Mouse (Mus musculus): ENCODE results near the gene Ccdc54. TPM values are rescaled to one million over a fixed set of nuclear protein-coding genes. Genes with fewer than 3 reads are reported as not detected.

Ccdc54 gene
- polyA plus RNA-seq, 1 experiment from 2014 or later: not detected

DNA sequence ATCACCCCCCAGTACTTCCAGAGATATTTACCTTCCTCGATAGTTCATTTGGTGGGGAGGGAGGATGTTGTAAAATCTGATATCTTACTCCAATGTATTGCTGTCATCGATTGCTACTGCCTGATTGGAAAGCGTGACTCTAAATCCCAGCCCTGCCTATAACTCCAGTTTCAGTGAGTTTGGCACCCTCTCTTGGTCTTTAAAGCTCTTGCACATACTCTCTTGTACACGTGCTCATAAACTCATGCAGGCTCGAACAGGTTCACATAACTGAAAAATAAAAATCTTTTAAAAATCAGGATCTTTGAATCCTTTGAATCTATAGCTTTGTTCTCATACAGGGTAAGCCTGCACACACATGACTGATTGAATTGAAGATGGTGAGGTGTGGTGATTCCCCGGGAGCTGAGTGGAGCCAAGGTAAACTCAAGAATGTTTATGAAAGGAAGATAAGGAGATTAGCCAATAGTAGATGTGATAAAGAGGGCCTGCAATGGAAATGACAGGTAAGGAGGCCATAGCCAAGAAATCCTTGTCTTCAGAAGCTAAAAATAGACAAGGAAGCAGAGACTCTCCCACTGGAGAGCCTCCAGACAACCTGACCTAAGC lies 31.7 kb downstream of the Ccdc54 start:
- DNase-seq: no peak

DNA sequence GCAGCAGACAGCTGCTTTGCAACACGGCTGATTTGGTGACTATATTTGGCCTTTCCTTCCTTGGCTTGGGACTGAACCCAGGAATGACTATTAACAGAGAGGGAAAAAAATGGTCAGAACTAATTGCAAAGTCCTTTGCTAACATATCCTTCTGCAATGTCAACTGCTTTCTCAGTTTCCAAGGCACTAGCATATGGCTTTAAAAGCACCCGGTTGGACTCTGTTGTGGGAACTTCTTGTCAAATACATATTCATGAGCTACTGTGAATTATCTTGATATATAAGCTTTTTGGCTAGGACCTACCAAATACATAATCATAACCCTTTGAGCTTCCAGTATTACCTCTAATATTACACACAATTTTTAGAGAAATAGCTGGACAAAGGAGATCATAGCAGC lies 37.1 kb downstream of the Ccdc54 start:
- WGBS: 59% methylated on average over 2 of the region's 2 CpGs
- H3K36me3 ChIP-seq (ENCODE audit: control insufficient read depth, insufficient read depth, low read length): no peaks in the 10 kb centered on the region

More for the DNA sequence above, 31.7 kb downstream of the Ccdc54 start:
- Histone ChIP-seq H3K9me3 (ENCODE audit: control insufficient read depth, low read length) (no peaks in the 10 kb centered on the region), H3K4me1 (ENCODE audit: control insufficient read depth, insufficient read depth, low read length) (no peaks in the 10 kb centered on the region), H3K4me2 (ENCODE audit: low read length) (no peak overlapping the region), H3K36me3 (ENCODE audit: control insufficient read depth, insufficient read depth, low read length) (no peaks in the 10 kb centered on the region), H3K4me3 (replicated peaks; ENCODE audit: low read depth, low read length) (no peak overlapping the region), H3K27me3 (ENCODE audit: control insufficient read depth, insufficient read depth, low read length) (no peaks in the 10 kb centered on the region), H3K27ac (replicated peaks; ENCODE audit: low read depth, low read length) (no peak overlapping the region), H3K9ac (replicated peaks; ENCODE audit: low read length) (no peak overlapping the region)
- 80% methylated on average over 6 of the region's 6 CpGs for WGBS
- ATAC-seq (ENCODE audit: low FRiP score, low TSS enrichment): no peak

DNA sequence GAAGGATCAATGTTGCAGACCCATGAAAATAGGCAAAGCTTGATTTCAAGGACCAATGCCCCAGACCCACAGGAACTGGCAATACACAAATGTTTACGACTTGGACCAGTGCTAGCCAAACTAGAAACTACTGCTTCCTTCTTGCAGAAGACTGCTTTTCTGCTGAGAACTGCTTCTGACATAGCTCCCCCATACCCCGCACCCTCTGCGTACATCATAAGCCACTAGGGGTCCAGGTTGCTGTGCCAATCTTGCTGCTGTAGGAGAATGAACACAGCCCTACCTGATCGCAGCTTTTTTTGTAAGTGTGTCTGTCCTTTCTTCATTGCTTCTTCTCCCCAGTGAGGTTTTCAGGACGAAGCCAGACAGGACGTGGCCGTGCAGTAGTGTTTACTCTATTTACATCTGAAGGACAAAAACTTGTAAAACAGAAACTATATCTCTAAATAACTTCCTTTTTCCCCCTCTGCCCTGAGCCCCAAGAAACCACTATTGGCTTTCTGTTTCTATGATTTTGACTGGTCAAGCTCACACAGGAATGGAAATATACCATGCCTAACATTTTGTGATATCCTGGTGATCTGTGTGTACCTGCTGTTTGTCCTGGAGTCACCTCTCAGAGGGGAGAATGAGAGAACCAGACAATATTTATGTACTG lies 39.0 kb downstream of the Ccdc54 start:
- Histone ChIP-seq H3K4me2 (ENCODE audit: low read length) (no peak overlapping the region), H3K27me3 (ENCODE audit: control insufficient read depth, insufficient read depth, low read length) (no peaks in the 10 kb centered on the region), H3K4me3 (replicated peaks; ENCODE audit: low read depth, low read length) (no peak overlapping the region), H3K27ac (replicated peaks; ENCODE audit: low read depth, low read length) (no peak overlapping the region), H3K36me3 (ENCODE audit: control insufficient read depth, insufficient read depth, low read length) (no peaks in the 10 kb centered on the region), H3K9ac (replicated peaks; ENCODE audit: low read length) (no peak overlapping the region), H3K9me3 (ENCODE audit: control insufficient read depth, low read length) (no peaks in the 10 kb centered on the region), H3K4me1 (ENCODE audit: control insufficient read depth, insufficient read depth, low read length) (no peaks in the 10 kb centered on the region)
- ATAC-seq (ENCODE audit: low FRiP score, low TSS enrichment) (no peak), DNase-seq (no peak)
- WGBS: 91% methylated on average over 7 of the region's 7 CpGs

More for the DNA sequence above, 37.1 kb downstream of the Ccdc54 start:
- no peak for ATAC-seq (ENCODE audit: low FRiP score, low TSS enrichment)
- no peaks in the 10 kb centered on the region for H3K27me3 ChIP-seq (ENCODE audit: control insufficient read depth, insufficient read depth, low read length)
- DNase-seq: no peak
- H3K27ac ChIP-seq (replicated peaks; ENCODE audit: low read depth, low read length): no peak overlapping the region
- H3K9ac ChIP-seq (replicated peaks; ENCODE audit: low read length): no peak overlapping the region
- H3K4me1 ChIP-seq (ENCODE audit: control insufficient read depth, insufficient read depth, low read length): no peaks in the 10 kb centered on the region
- H3K4me3 ChIP-seq (replicated peaks; ENCODE audit: low read depth, low read length): no peak overlapping the region
- H3K4me2 ChIP-seq (ENCODE audit: low read length): no peak overlapping the region
- no peaks in the 10 kb centered on the region for H3K9me3 ChIP-seq (ENCODE audit: control insufficient read depth, low read length)

DNA sequence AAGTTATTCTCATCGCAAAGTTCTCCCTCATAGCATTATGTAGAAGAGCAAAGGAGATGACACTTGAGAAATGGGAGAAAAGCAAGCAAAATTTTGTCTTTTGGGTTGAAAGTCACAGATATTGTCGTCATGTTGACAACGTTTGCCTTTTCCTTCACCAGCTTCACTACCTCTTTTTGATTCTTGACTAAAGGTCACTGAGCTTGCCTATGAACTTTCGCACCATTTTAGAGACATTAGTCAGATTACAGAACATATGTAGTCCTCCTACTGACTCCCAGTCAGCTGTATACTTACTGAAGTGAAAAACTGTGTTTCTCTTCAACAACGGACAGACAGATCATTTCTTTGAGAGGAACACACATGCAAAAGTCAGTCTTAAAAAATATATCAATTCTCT lies 40.0 kb downstream of the Ccdc54 start:
- no peaks in the 10 kb centered on the region for H3K4me1 ChIP-seq (ENCODE audit: control insufficient read depth, insufficient read depth, low read length)
- H3K9ac ChIP-seq (replicated peaks; ENCODE audit: low read length): no peak overlapping the region
- H3K4me3 ChIP-seq (replicated peaks; ENCODE audit: low read depth, low read length): no peak overlapping the region
- no peaks in the 10 kb centered on the region for H3K9me3 ChIP-seq (ENCODE audit: control insufficient read depth, low read length)
- H3K27ac ChIP-seq (replicated peaks; ENCODE audit: low read depth, low read length): no peak overlapping the region
- no peak for DNase-seq
- H3K36me3 ChIP-seq (ENCODE audit: control insufficient read depth, insufficient read depth, low read length): no peaks in the 10 kb centered on the region
- no peak for ATAC-seq (ENCODE audit: low FRiP score, low TSS enrichment)
- 95% methylated on average over 5 of the region's 5 CpGs for WGBS
- H3K27me3 ChIP-seq (ENCODE audit: control insufficient read depth, insufficient read depth, low read length): no peaks in the 10 kb centered on the region
- no peak overlapping the region for H3K4me2 ChIP-seq (ENCODE audit: low read length)

DNA sequence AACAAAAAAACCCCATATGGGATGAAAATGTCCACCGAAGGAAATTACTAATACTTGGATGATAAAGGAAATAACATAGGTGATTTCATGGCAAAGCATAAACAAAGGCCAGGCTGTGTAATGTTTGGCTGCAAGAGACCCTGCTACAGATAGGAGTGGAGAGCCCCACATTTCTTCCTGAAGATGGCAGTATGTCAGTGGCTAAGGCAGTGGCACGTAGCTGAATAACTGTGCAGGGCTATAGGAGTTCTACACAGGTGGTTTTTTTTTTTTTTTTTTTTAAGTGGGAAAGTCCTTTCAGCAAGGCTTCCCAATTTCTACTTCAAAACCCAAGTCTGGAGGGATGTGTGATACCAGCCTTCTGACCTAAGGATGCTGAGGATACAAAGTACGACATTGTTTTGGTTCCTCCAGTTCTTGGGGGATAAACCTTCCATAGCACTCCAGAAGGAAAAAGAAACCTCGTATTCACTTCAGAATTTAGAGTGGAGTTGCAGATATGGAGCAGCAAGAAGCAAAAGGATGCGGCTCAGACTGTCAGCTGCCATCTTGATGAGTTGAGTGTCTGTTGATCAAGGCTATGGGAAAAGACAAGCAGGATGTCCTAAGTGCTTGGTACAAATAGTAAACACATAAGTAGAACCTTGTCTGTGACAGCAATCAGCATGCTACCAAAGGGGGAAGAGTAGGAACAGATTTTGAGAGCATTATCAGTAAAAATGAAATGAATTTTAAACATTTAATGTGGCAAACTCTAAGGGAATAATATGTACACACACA lies 48.2 kb downstream of the Ccdc54 start:
- no peaks in the 10 kb centered on the region for H3K4me1 ChIP-seq (ENCODE audit: control insufficient read depth, insufficient read depth, low read length)
- DNase-seq: peak; percentile 65
- H3K27ac ChIP-seq (replicated peaks; ENCODE audit: low read depth, low read length): no peak overlapping the region
- 79% methylated on average over 5 of the region's 5 CpGs for WGBS
- H3K27me3 ChIP-seq (ENCODE audit: control insufficient read depth, insufficient read depth, low read length): no peaks in the 10 kb centered on the region
- peak; percentile 60; the same call in 1 of the 2 replicates for ATAC-seq (ENCODE audit: low FRiP score, low TSS enrichment)
- no peak overlapping the region for H3K9ac ChIP-seq (replicated peaks; ENCODE audit: low read length)
- no peak overlapping the region for H3K4me3 ChIP-seq (replicated peaks; ENCODE audit: low read depth, low read length)
- H3K36me3 ChIP-seq (ENCODE audit: control insufficient read depth, insufficient read depth, low read length): no peaks in the 10 kb centered on the region
- no peak overlapping the region for H3K4me2 ChIP-seq (ENCODE audit: low read length)
- H3K9me3 ChIP-seq (ENCODE audit: control insufficient read depth, low read length): no peaks in the 10 kb centered on the region

Other genes with a start within 250 kb of the Ccdc54 start
- 11.1 and 16.0 TPM in 2 replicates for gene Bbx, start 158.8 kb downstream of the Ccdc54 start, polyA plus RNA-seq (2014; fragmentation: Nextera tagmentation; extraction: Ambion mirVana)

Data from midbrain, embryonic 14.5 days (tissue).